Mouse (Mus musculus) ZHBTc4 (cell line): ENCODE results near the gene Uqcrh.

Source experiments
- DNase-seq: peaks from one replicate; pipeline ENCODE4 v3.0.0-alpha.2; 2011; ENCODE audit warnings: low read depth, low spot score

The Uqcrh gene

GRCm38 (mm10) chr4:116057559-116057958 lies 17.3 kb downstream of the Uqcrh start:
- peak; percentile 67 for DNase-seq

DNA sequence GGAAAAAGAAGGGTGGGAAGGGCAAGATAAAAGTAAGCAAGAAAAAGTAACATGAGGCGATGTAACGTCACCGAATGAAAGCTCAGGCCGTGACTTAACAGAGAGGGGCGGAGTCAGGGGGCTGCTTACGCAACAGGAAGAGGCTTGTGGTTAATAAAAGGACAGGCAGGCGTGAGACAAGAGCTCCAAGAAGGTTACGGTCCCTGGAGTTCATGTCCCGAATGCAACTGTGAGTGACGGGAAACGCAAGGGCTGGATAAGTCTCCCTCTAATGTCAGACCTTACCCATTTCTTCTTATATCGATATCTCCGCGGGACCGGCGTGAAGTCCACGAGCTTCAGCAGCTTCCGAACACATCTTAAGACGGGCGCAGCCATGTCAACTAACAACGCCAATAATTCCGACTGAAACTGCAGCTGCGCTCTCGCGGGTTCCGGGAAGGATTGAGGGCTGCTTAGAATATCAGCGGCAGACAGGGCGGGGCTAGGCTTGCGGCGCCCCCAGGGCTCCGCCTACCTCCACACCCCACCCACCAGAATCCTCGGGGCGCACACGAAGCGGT lies 21.4 kb downstream of the Uqcrh start, which contains the start of gene Nsun4:
Gene Nsun4, minus strand, starts transcription at position 478 of the 563 bp plus-strand sequence.
- peak; percentile 97 for DNase-seq

DNA sequence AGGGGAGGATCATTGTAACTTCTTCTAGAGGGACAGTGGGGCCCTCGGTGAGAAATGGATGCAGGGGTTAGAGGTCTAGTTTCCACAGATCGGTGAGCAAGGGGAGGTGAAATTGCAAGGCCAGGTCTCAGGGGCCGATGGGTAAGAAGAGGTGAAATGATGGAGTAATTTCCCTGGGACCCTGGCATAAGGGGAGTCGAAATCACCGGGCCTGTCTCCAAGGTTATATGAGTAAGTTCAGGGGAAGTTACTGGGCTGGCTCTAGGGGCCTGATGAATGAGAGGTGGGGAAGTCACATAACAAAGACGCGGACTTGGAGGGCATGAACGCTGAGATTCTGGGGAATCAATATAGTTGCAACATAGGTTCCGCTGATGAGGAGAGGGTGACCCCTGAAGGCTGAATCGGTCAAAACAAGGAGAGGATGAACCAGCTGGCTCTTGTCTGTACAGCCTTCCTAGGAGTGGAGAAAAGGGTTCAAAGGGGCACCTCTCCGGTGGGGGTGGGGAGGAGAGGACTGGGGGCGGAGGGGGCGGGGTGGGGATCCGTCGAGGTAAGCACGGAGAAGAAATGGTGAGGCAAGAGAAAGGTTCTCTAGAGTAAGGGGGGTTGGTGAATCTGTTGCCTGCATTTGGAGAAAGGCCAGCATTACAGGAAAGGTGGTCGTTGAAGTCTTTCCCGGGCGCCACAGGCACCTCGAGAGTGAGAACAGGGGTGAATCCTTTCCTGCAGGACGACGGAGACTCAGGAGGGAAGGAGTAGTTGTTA lies 22.2 kb downstream of the Uqcrh start:
- peak; percentile 28 for DNase-seq

DNA sequence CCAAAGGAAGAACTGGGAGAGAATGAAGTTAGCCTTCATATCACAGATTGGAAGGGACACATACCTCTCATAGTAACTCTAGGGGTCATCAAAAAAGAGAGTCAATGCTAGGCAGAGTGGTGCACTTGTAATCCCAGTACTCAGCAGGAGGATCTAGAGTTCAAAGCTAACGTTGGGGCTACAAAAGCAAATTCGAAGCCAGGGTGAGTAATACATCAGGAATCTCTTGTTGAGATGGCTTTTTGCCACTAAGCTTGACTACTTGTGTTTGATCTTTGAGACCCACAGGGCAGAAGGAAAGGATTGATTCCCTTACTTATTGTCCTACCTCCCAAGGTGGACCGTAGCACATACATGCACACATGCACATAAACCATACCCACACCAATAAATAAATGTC lies 25.7 kb downstream of the Uqcrh start:
- no peak for DNase-seq

GRCm38 (mm10) chr4:116048130-116048920 lies 26.5 kb downstream of the Uqcrh start:
- no peak for DNase-seq

DNA sequence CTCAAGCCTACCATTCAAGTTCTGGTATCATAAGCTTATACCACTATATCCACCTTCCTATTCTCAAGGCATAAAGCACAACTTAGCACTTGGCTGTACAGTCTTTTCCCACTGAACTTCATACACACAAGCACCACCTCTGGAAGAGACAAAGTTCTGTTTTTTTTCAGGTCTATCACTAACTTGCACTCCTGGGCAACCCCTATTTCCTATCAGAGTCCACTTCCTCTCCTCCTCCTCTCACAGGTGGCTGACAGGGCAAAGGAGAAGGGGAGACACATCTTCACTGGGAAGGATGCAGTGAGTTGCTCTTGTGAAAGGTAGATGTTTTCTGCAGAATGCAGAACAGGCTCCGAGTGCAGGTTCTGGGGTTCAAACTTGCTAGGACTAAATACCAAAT lies 27.2 kb downstream of the Uqcrh start:
- DNase-seq, result no peak

- DNase-seq, result no peak
Observed at GRCm38 (mm10) chr4:116046604-116047003, 28.3 kb downstream of the Uqcrh start.

GRCm38 (mm10) chr4:116042186-116042585 lies 32.7 kb downstream of the Uqcrh start:
- DNase-seq, result no peak

GRCm38 (mm10) chr4:116040466-116040865 lies 34.4 kb downstream of the Uqcrh start:
- DNase-seq, result no peak

DNA sequence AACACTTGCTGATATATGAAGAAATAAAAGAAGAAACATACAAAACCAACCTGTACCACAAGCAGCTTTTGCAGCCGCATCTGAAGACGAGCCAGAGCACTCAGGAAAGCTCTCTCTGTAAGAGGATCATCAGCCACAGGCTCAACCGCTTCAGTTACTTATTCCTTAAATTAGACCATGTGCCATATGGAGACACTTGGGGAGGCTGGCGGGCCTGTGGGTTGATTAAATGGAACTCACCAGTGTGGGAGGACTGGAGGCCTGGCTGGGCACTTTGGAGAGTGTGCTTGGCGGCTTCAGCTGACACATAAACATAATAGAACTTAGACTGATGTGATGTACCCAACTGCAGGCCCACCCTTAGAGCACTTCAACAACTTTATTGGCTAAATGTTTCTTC lies 41.5 kb downstream of the Uqcrh start:
- DNase-seq, result no peak

- DNase-seq, result no peak
Observed at GRCm38 (mm10) chr4:116032906-116033305, 42.0 kb downstream of the Uqcrh start.

DNA sequence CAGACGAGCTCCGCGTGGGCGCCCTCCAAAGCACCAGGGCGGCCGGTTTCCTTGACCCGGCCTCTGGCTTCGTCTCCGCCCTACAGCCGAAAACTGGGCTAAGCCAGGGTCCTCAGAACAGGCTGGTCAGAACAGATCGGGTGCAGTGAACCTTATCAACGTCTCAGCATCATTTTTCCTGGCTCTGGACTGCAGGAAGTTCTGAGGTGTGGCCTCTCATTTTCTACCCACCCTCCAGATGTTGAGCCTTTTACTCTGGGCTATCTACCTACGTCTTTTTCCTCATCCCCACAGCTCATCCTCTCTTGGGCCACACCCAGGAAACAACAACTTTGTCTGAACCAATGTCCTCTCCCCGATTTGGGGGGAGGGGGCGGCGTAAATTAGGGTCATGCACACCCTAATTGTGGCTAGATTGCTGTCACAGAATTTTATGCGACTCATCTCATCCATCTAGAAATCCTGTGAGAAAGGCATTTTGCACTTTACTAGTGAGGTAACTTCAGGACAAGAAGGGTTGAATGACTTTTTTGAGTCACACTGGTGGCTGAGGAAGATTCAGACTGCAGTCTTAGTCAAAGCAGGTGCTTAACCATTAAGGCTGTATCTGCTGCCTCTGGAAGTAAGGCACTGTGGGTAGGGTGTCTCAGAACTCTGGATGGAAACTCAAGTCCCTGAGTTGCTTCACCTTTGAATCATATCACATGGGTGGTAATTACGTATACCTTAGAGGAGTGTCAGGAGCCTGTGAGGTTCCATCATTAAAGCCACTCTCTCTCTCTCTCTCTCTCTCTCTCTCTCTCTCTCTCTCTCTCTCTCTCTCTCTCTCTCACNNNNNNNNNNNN lies 56.7 kb downstream of the Uqcrh start, which contains the start of gene Faah:
Gene Faah, minus strand, starts transcription at position 25 of the 845 bp plus-strand sequence.
- DNase-seq, result no peak

GRCm38 (mm10) chr4:116017300-116017901 lies 57.5 kb downstream of the Uqcrh start:
- DNase-seq, result peak; percentile 89
